Mouse (Mus musculus) liver, adult 2 months (tissue): Measurements from ENCODE around the gene 1700123O20Rik.

Experiments used
- CTCF ChIP-seq: fragments of 200-500 bp; IDR thresholded peaks from 2 replicates; pipeline ENCODE4 v1.5.1; 2011; ENCODE audit warnings: low read depth, low read length, control low read depth
- POLR2A ChIP-seq: fragments of 200-500 bp; IDR thresholded peaks from 2 replicates; pipeline ENCODE4 v1.6.1; 2011; ENCODE audit warnings: low read length, control low read depth; ENCODE audit not compliant: insufficient read depth; ENCODE audit errors: extremely low read depth

DNA sequence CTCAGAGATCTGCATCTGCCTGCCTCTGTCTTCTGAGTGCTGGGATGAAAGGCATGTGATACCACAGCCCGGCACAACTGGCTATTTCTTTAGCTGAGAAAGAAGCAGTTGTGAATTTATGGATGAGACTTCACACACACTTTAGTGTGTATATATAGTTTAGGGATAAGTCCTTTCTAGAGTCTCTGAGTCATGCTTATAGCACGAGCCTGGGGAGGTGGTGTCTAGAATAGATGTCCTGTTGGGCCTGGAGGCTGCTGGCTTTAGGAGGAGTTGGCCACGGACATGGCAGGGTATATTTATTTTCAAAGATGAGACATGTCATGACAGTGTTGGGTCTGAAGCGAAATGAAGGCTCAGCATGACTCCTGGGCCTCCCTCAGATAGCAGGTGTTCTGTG lies 48.0 kb downstream of the 1700123O20Rik start:
- TF ChIP-seq CTCF (no peak), POLR2A (no peak)
